Mouse (Mus musculus) forebrain, embryonic 14.5 days (tissue): ENCODE data around the gene Zfp36. TPM values are rescaled to one million over a fixed set of nuclear protein-coding genes. Genes with fewer than 3 reads are reported as not detected.

ENCODE experiments used
- ATAC-seq: fragments of 200-750 bp; cut with Nextera tagmentation; 2 replicates; pipeline ENCODE4 v1.8.0; 2017; ENCODE audit warnings: mild to moderate bottlenecking, moderate library complexity
- DNase-seq: peaks from one replicate; pipeline ENCODE4 v3.0.0-alpha.2; 2015; ENCODE audit warnings: low spot score
- H3K27ac ChIP-seq: fragments of 300-500 bp; sonication (generic); 2 replicates; pipeline ENCODE4 v1.5.1; 2014; ENCODE audit warnings: low read depth, mild to moderate bottlenecking, control low read depth, low read length, moderate library complexity
- H3K27me3 ChIP-seq: fragments of 300-500 bp; sonication (generic); replicated peaks from 2 replicates; pipeline ENCODE4 v1.6.1; 2014; ENCODE audit warnings: low read length, control low read depth, mixed read lengths; ENCODE audit not compliant: control insufficient read depth, insufficient read depth
- H3K36me3 ChIP-seq: fragments of 300-500 bp; sonication (generic); 2 replicates; pipeline ENCODE4 v1.6.1; 2014; ENCODE audit warnings: low read length, control low read depth; ENCODE audit not compliant: control insufficient read depth, insufficient read depth
- H3K4me1 ChIP-seq: fragments of 300-500 bp; sonication (generic); 2 replicates; pipeline ENCODE4 v1.6.1; 2014; ENCODE audit warnings: antibody characterized with exemption, low read length, control low read depth; ENCODE audit not compliant: control insufficient read depth, insufficient read depth
- H3K4me2 ChIP-seq: fragments of 300-500 bp; sonication (generic); 2 replicates; pipeline ENCODE4 v1.6.1; 2014; ENCODE audit warnings: mild to moderate bottlenecking, control low read depth, low read length
- H3K4me3 ChIP-seq: fragments of 300-500 bp; sonication (generic); 2 replicates; pipeline ENCODE4 v1.5.1; 2014; ENCODE audit warnings: low read depth, low read length, control low read depth
- H3K9ac ChIP-seq: fragments of 300-500 bp; sonication (generic); 2 replicates; pipeline ENCODE4 v1.6.1; 2014; ENCODE audit warnings: mild to moderate bottlenecking, low read length, control low read depth, moderate library complexity
- H3K9me3 ChIP-seq: fragments of 300-500 bp; sonication (generic); replicated peaks from 2 replicates; pipeline ENCODE4 v1.6.1; 2016; ENCODE audit warnings: low read length, control low read depth, mixed read lengths; ENCODE audit not compliant: control insufficient read depth
- WGBS: fragments of 180-500 bp; shearing (Covaris S2); extraction: QIAGEN DNeasy Blood & Tissue Kit; methylation state at CpG from one replicate; pipeline ENCODE4 v1.1.7; 2014; 5-methylcytosine and 5-hydroxymethylcytosine counted together
- polyA plus RNA-seq: library from polyadenylated mRNA; unstranded; fragments of >200 nt; fragmentation: Nextera tagmentation; extraction: Ambion mirVana; gene quantifications from 2 replicates; pipeline ENCODE4 v1.2.1, GENCODE M21; 2014

Gene Zfp36
- polyA plus RNA-seq, 1 experiment from 2014 or later: 3.3 TPM

DNA sequence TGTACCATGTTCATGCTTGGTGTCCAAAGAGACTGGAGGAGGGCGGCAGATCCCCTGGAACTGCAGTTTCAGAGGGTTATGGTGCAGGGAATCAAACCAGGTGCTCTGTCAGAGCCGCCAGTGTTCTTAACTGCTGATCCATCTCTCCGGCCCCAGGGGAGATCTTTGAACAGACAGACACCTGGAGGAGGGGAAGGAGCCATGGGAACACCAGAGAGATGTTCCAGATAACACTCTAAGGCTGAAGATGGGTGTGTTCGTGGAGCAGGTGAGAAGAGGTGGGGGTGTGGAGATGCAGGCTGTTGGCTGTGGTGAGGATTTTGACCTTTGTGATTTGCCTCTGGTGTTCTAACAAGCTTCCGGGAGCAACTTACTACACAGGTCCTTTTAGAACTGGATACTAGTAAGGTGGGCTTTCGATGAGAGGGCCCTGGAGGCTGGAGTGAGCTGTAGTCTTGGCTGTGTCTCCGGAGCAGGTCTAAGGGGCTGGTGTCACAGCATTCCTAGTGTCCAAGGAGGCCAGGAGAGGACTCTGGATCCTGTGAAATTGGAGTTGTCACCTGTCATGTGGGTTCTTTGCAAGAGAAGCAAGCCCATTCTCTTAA, 6.1 kb downstream of the Zfp36 start:
- 84% methylated on average over 7 of the region's 7 CpGs for WGBS
- no peak overlapping the region for H3K4me2 ChIP-seq

DNA sequence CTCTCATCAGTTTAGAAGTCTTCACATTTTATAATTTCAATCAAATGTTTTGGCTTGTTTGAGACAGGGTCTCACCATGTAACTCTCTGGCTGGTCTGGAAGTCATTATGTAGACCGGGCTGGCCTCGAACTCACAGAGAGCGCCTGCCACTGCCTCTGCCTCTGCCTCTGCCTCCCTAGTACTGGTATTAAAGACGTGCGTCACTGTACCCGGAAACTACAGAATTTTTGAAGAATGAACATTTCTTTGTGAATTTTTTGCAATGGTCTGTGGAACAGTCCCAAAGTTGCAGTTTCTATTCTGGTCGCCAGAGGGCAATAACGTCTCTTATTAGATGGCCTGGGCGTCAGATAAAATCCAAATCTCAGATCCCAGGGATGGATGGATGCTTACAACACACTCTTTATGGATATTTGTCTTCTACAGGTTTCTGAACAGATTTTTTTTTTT, 6.9 kb downstream of the Zfp36 start:
- Histone ChIP-seq H3K27ac (peak overlapping the region; percentile 84), H3K36me3 (peaks cover 18% of the 10 kb centered on the region), H3K27me3 (no peaks in the 10 kb centered on the region), H3K9ac (no peak overlapping the region), H3K4me3 (peak overlapping the region; percentile 82), H3K9me3 (no peaks in the 10 kb centered on the region), H3K4me1 (peaks cover 20% of the 10 kb centered on the region), H3K4me2 (peak overlapping the region; percentile 70)
- WGBS: under 1% methylated on average over 9 of the region's 9 CpGs
- ATAC-seq (peak; percentile 13), DNase-seq (peak; percentile 96)

More for the DNA sequence above, 6.1 kb downstream of the Zfp36 start:
- ATAC-seq: no peak
- Histone ChIP-seq H3K4me1 (peaks cover 26% of the 10 kb centered on the region), H3K9me3 (no peaks in the 10 kb centered on the region), H3K4me3 (no peak overlapping the region), H3K36me3 (peaks cover 10% of the 10 kb centered on the region; the same call in 1 of the 2 replicates), H3K27ac (no peak overlapping the region), H3K9ac (no peak overlapping the region), H3K27me3 (no peaks in the 10 kb centered on the region)
- DNase-seq: no peak

DNA sequence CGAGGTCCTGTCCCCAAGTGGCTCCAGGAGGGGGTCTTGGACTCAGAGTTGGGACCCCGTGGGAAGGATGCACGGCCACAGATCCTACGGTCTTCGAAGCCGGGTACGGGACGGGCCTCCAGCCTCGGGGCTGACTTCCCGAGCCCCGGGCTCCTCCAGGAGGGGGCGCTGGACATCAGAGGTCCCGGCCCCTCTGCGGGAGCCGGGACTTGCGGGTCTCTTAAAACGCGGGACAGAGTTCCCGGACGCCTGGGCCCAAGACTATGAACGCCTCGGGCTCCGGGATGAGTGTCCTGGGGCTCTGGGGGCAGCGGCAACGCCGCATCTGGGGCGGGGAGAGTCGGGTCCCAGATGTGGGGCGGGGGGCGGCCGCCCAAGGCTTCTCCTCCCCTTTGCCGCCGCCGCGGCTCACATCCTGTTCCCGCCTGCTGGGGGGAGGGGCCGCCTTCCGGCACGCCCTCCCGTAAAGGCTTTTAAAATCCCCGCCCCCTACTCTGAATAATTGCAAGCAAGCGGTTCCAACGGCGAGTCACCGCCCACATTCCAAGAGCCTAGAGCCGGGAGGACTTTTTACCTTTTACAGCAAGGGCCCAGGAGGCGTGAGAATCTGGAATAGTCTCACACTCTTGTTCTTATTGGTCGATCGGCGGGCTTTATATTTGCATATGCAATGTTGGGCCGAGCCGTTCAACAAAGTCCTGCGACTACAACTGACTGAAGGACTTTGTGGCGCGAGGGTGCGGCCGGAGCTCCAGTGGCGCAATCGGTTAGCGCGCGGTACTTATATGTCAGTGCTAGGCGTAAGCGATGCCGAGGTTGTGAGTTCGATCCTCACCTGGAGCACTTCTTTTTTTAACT, 7.6 kb downstream of the Zfp36 start, which contains the start of gene Plekhg2:
Gene Plekhg2, minus strand, starts transcription at position 349 of the 858 bp plus-strand sequence.
- no peaks in the 10 kb centered on the region for H3K27me3 ChIP-seq
- WGBS: 1% methylated on average over 61 of the region's 66 CpGs
- peak within 1 kb of the TSS; percentile 84 for H3K27ac ChIP-seq
- peak within 1 kb of the TSS; percentile 70 for H3K4me2 ChIP-seq
- H3K4me3 ChIP-seq: peak within 1 kb of the TSS; percentile 82
- H3K9me3 ChIP-seq: no peaks in the 10 kb centered on the region
- H3K36me3 ChIP-seq: peaks cover 24% of the 10 kb centered on the region
- peak; percentile 98 for DNase-seq
- ATAC-seq: peak; percentile 84
- peak within 1 kb of the TSS; percentile 87 for H3K9ac ChIP-seq
- H3K4me1 ChIP-seq: peaks cover 19% of the 10 kb centered on the region

DNA sequence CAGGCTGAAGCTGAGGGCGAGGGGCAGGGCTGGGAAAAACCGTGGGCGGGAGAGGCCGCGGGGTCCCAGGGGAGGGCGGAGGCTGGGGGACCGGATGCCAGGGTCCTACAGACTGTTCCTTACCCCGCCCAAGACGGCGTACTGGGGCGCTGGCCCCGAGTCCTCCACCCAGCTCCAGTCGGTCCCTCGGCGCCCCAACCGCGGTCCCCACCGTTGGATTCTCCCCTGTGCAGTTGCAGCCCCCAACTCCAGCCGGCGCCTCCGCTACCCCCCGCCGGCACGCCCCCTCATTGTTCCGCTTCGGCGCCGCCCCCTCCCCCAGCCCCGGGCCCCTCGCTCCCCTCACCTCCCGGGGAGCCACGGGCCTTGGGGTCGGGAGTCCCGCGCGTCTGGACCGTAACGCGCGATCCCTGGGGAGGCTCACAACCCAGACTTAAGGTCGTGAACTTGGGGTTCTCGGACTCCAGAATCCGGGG, 8.5 kb downstream of the Zfp36 start:
- Histone ChIP-seq H3K4me1 (peaks cover 18% of the 10 kb centered on the region), H3K36me3 (peaks cover 34% of the 10 kb centered on the region)
- peak; percentile 6 for ATAC-seq

DNA sequence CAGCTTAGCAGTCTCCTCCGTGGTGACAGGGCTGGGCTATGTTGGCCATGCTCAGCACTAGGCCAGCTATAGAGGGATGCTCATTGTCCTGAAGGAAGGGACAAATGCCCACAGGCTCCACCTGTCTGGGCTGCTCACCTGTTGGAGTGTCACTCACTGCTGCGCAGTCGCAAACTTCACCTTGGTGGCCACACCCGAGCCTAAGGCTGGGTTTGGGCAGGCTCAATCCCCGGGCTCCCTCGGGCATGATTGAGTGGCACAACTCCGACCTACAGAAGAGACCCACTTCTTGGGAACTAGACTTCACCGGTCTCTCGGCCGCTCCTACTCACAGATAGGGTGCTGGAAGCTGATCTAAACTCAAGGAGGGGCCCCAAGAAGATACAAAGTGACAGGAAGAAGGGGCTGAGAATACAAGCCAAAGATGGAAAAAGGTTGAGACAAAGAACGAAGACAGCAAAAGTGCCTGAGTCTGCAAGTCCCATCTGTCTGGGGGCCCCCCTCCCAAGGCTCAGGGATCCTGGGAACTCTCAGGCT, 9.0 kb downstream of the Zfp36 start:
- 6% methylated on average over 11 of the region's 11 CpGs for WGBS
- Histone ChIP-seq H3K4me1 (peaks cover 13% of the 10 kb centered on the region), H3K9ac (peak overlapping the region; percentile 87), H3K36me3 (peaks cover 38% of the 10 kb centered on the region), H3K4me2 (peak overlapping the region; percentile 70), H3K27ac (peak overlapping the region; percentile 84), H3K9me3 (no peaks in the 10 kb centered on the region), H3K4me3 (peak overlapping the region; percentile 82), H3K27me3 (no peaks in the 10 kb centered on the region)
- ATAC-seq (no peak), DNase-seq (no peak)

More for the DNA sequence above, 8.5 kb downstream of the Zfp36 start:
- H3K9me3 ChIP-seq: no peaks in the 10 kb centered on the region
- under 1% methylated on average over 39 of the region's 43 CpGs for WGBS
- peak overlapping the region; percentile 87 for H3K9ac ChIP-seq
- peak overlapping the region; percentile 70 for H3K4me2 ChIP-seq
- DNase-seq: peak; percentile 57
- H3K27ac ChIP-seq: peak overlapping the region; percentile 84
- H3K27me3 ChIP-seq: no peaks in the 10 kb centered on the region
- H3K4me3 ChIP-seq: peak overlapping the region; percentile 82

DNA sequence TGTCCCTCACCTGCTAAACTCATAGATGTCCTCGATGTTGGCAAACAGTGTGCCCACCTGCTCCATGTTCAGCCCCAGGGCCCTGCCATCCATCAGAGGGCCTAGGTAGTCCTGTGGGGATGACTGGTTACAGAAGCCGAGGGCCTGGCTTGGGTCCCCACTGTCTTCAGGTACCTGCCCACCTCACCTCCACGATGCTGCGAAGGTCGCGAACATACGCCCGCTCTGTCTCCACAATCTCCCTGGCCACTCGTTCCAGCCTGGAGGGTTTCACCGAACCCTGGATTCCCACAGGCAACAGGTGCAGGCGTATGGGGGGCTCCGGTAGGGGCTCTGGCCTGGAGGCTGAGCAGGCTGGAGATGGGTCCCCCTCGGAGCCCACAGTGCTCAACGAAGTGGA, 10.0 kb downstream of the Zfp36 start:
- Histone ChIP-seq H3K4me1 (peaks cover 11% of the 10 kb centered on the region), H3K4me2 (peak overlapping the region; percentile 70), H3K27ac (no peak overlapping the region), H3K36me3 (peaks cover 48% of the 10 kb centered on the region), H3K27me3 (no peaks in the 10 kb centered on the region), H3K9ac (0 out of 2 replicates have a peak overlapping the region, but pooled peaks have one; percentile 25), H3K9me3 (no peaks in the 10 kb centered on the region), H3K4me3 (peak overlapping the region; percentile 82)
- no peak for DNase-seq
- 91% methylated on average over 14 of the region's 14 CpGs for WGBS
- no peak for ATAC-seq

DNA sequence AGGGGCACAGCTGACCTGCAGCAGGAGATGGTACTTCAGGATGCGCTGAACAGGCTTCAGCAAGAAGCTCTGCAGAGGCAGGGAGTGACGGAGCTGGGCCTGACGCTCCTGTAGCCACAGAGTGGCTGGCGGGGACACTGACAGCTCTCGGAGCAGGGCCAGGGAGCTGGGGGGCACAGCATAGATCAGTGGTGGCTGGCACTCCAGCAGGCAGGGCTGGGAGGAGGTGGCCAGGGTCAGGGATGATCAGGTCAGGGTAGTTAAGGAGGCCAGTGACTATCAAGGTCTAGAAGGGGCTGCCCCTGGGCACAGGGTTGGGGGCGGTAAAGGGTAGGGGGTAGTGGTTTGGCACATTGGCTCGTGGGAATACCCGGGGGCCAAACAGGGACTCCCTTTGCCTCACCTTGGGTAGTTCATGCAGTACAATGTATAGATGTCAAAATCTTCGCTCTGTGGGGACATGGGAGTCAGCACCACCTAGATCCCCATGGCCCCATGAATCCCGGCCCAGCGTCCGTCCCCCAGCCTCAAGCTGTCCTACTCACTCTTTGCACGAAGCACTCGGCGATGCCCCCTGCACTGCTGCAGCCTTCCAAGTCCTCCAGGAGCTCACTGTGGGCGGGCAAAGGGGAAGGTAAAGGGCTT, 11.7 kb downstream of the Zfp36 start:
- H3K4me1 ChIP-seq: peaks cover 11% of the 10 kb centered on the region
- no peaks in the 10 kb centered on the region for H3K9me3 ChIP-seq
- DNase-seq: no peak
- 91% methylated on average over 16 of the region's 16 CpGs for WGBS
- H3K4me2 ChIP-seq: no peak overlapping the region
- H3K36me3 ChIP-seq: peaks cover 64% of the 10 kb centered on the region
- H3K9ac ChIP-seq: no peak overlapping the region
- no peak overlapping the region for H3K4me3 ChIP-seq
- H3K27ac ChIP-seq: no peak overlapping the region
- H3K27me3 ChIP-seq: no peaks in the 10 kb centered on the region
- ATAC-seq: no peak

DNA sequence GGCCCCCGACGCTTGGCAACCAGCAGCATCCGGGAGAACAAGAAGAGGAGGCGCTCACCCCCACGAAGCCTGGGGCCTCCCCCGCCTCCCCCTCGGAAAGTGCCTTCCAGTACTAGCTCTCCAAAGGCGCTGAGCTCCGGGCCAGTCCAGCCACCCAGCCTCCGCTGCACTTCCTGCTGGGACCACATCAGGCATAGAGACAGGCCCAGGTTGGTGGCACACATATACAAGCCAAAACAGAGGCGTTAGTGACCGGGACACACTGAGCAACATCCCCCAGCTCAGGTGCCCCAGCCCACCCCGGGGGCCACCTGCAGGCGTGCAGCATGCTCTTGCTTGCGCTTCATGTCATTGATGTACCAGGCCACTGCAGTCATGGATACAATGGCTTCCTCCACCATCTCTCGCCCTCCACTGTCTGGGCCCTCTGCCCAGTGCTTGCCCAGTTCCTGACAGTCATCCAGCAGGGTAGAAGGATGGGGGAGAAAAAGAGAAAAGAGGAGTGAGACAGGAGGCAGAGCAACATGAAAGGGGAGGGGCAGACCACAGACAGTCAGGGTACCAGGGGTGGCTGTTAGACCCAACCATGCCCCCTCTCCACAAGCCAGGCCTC, 12.3 kb downstream of the Zfp36 start:
- no peak overlapping the region for H3K27ac ChIP-seq
- ATAC-seq (no peak), DNase-seq (no peak)
- peaks cover 11% of the 10 kb centered on the region for H3K4me1 ChIP-seq
- H3K9ac ChIP-seq: no peak overlapping the region
- H3K4me2 ChIP-seq: no peak overlapping the region
- peaks cover 68% of the 10 kb centered on the region for H3K36me3 ChIP-seq
- H3K27me3 ChIP-seq: no peaks in the 10 kb centered on the region
- WGBS: 91% methylated on average over 16 of the region's 16 CpGs
- no peaks in the 10 kb centered on the region for H3K9me3 ChIP-seq
- no peak overlapping the region for H3K4me3 ChIP-seq
